Mouse (Mus musculus) layer of hippocampus, adult 11-12 months (tissue): ENCODE measurements around the gene P2ry4.
A peak's percentile ranks its signal among the peaks of the same experiment; 100 is the strongest.

ENCODE experiments used
- DNase-seq: peaks from one replicate; pipeline ENCODE4 v3.0.0; 2022; ENCODE audit warnings: low spot score

The P2ry4 gene

DNA sequence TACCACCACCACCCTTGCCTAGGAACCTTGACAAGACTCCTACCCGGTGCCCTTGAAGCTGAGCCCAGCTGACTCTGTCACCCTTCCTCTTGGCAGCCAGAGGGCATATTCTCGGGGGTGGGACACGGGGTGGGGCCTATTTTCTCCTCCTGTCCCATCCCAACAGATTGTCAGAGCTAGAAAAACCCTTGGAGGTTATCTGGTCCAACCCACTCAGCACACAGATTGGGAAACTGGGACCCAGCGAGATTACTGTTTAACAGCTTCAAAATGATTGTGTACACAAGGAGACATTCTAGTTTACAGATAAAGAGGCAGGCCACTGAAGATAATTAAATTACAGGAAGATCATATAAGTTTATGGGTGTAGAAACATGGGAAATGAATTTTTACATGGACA, at the start of gene P2ry4:
Gene P2ry4 (minus strand): TSS at position 79 of the 400 bp plus-strand sequence.
- no peak for DNase-seq

DNA sequence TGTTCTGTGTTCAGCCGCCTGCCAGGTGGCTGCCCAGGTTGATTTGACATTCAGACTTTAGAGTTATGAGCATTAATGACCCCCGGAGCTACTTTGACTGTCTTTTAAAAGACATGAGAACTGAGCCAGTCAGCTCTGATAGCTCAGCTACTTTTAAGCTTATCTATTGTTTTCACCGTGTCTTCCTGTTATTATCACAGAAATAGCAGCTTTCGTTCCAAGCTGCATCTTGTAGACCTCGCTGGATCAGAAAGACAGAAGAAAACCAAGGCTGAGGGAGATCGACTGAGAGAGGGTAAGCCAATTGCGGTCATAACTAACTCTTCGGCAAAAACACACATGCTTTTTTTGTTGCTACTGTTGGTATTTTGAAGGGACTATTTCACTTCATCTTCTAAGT, 43.8 kb upstream of the P2ry4 start:
- no peak for DNase-seq

DNA sequence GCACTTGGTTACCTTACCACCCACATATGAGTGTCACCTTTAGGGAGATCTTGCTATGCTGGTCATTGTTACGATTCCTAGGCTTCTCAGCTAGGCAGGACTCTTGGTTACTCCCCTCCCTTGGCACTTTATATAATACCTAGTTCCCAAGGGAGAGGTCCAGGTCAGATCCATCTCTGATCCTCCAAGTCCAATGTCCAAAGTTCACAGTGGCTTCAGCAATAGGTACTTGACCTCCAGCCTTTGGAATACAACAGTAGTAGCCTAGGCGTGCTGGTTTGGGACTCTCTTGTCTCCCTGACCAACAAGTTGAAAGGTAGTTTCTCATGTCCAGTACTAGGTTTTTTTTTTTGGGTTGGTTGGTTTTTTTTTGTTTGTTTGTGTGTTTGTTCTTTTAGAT, 34.4 kb upstream of the P2ry4 start:
- DNase-seq, result no peak

DNA sequence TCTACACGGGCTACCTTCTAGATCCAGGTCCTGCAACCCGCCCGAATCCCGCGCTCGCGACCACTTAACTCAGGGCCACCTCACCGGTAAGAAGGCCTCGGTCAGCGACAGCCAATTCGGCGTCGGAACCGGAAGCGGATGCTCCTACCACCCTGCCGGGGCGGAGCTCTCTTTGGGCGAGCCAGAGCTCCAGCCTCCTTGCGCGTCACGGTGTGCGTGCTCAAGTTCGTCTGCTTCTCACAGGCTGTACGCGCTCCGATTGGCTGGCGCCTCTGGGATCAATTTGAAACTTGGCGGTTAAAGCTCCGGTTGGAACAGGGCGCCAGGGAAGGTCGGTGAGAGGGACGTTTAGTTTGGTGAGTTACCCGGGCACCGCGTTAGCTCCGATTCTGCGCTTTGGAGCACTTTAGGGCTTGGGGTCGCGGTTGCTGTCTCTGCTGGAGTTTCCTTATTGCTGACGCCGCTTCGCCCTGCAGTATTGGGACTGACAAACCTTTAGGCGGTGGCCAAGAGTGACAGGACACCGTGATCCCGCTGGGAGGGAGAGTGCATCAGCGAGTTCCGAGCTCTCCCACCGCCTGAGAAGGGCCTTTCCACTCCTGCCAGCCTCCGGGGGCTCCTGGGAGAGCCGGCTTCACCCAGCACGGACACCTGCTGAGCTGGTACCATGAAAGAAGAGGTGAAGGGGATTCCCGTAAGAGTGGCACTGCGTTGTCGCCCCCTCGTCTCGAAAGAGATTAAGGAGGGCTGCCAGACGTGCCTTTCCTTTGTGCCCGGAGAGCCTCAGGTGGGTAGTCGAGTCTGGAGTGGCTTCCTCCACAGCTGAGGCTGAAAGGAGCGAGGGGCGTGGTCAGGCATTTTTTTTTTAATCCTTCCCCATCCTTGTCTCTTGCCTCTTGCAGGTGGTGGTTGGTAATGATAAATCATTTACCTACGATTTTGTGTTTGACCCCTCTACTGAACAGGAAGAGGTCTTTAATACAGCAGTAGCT, 31.4 kb upstream of the P2ry4 start, which contains the start of gene Pdzd11:
Gene Pdzd11 (minus strand): TSS at position 767 of the 992 bp plus-strand sequence.
- peak; percentile 87 for DNase-seq

DNA sequence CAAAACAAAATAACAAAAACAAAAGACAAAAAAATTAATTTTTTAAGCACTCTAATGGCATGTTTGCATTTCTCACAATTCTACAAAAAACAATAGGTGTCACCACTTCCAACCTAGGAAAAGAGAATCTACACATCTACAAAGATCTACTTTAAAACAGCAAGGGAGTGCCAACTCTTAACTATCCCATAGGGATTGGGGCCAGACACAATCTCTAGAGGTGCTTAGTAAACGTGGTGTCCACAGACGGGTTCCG, 30.8 kb upstream of the P2ry4 start, which contains the start of gene Kif4:
Gene Kif4 (plus strand): TSS at position 192 of the 256 bp plus-strand sequence.
- DNase-seq, result no peak

DNA sequence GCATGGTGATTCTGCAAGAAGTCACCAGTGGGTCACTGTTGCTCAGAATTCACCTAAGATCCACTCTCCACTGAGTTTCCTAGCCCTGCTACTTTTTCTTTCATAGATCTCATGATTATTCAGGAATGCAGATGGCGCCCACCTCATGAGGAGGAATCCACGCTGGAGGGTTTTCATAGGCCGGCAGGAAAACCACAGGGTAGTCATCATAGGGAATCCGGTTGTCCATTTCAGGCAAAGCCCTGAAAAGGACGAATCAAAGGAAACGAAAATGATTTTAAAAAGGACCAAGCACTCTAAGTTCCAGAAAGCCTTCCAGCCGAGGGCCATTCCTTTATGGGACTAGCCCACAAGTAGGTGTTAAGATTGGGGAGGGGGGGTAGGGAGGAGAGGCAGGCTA, 30.5 kb upstream of the P2ry4 start:
- DNase-seq, result no peak

DNA sequence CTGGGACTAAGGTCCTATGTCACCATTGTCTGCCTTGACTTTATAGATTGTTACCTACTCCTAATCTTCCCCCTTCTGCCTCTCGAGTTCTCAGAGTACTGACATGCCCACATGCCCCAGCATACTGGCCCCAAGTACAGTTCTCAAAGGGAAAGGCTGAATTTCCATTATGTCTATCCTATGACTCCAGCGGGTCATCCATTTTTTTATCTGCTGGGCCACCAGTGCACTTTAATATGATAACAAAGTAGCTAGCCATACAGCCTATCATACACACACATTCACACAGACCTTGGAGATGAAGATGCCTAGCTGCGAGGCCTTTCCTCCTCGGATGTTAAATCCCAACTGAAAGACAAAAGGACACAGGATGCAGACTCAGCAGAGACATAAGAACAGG, 29.6 kb upstream of the P2ry4 start:
- DNase-seq, result no peak

DNA sequence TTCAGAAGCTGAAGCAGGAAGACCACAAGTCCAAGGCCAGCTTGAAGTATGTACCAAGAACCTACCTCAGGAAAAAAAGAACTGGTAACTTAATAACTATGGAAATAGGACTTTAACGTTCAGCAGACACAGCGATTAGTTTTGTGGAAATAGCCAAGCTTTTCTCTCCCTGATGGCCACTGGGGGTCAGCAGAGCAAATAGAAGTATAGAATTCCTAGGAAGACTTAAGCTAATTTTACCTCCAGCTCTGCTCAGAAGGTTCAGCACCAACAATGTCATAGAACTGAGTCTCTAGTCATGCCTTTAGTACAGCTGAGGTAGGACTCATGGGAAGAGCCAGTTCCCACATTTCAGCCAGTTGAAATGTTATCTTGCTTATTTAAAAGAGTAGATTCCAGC, 26.7 kb upstream of the P2ry4 start:
- no peak for DNase-seq

DNA sequence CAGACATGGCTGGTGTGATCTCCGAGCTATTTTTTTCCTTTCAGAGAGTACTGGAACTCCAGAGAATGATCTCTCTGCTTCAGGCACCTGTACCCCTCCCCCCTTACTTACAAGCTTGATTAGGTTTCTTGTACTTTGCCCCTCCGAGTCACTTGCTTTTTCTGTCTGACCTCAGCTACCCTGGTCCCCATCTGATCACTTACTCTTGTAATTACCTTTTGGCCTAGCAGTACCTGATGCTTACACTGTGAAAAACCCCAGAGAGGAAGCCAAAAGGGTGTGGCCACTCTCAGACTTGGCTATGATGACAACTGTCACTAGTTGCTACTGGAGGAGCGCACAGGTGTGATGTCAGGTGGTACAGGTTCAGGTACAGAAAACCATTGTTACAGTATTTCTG, 23.8 kb upstream of the P2ry4 start:
- DNase-seq, result no peak

DNA sequence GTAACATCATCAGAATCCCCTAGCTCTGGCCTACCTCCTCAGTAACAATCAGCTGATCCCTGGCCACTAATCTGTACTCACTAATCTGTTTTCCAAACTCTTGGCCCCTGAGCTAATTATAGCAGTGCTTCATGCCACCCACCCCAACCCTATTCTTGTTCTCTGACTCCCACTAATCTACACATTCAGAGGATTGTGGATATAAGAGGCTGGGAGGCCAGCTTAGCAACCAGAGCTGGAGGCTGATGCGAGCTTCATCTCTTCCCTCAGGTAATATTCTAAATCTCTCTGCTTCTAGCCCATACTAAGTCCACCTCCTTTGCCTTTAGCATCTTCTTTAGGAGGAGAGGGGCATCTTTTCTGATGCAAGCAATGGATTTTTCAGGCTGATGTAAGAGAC, 10.6 kb upstream of the P2ry4 start, which contains the start of gene Arr3:
Gene Arr3 (plus strand): TSS at position 184 of the 400 bp plus-strand sequence.
- no peak for DNase-seq

DNA sequence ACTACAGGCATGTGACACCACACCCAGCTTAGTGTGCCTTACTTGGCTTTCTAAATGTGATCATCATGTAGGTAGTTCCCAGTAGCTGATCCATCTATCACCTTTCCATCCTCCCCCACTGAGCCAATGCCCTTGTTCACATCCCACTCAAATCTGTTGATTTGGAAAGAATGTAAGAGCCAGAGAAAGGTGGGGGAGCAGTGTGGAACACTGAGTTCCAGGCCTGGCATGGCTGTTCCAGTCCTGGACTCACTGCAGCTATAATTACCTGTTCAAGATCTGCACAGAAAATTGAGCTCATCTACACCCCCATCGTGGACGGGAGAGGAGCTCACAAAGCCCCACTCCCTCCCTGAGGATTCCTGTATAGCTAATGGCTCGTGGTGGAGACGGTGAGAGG, 5.1 kb upstream of the P2ry4 start:
- peak; percentile 5 for DNase-seq

DNA sequence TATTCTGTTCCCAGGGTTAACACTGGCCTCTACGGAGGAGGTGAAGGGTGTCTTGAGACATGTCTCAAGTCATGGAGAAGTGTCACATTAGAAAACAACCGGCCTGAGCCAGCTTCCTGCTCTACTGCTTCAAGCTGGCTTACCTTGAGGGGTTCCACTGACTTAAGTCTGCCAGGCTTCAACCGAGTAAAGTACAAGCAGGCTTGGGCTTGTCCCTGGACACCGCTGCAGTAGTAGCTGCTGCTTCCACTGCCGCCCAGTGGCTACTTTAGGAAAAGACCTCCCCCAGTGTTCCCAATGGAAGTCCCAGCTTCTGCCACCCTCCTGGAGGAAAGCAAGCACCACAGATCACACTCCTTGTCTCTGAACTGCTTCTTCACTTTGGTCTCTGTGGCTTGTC, 2.8 kb upstream of the P2ry4 start:
- DNase-seq, result peak; percentile 39

DNA sequence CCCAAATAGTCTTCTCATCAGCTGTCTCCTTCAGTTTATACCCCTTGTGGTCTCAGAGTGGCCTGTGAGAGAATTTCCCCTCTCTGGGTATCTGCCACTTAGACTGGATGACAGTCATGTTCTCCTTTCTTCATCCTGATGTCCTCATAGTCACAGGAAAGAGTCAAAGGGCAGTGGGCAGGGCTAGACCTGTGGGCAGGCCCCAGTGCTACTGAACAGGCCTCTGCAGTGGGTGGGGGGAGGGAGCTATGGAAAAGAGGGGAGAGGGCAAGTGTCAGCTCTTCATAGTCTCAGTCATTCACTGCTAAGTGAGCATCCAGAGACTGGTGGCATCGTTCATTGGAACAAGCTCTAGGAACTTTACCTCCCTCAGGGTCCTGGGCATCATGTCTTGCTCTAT, 22.7 kb downstream of the P2ry4 start, which contains the start of gene Awat1:
Gene Awat1 (plus strand): TSS at position 301 of the 400 bp plus-strand sequence.
- DNase-seq, result no peak

DNA sequence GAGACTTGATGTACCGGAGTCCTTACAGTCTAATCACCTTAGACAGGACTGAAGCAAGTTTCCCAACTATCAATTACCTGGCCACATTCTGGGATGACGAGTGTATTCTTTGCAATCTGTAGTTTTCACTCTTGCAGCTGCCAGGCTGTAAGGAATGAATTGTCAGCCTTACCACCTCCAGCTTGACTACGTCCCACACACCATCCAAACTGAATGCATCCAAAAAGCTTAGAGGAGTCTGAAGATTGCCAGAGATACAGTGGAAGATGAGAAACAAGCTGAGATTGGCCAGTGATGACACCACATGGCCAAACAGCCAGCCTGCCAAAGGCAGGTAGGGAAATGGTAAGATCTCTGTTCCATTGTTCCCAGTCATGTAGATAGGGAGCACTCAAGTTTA, 29.0 kb downstream of the P2ry4 start:
- no peak for DNase-seq

DNA sequence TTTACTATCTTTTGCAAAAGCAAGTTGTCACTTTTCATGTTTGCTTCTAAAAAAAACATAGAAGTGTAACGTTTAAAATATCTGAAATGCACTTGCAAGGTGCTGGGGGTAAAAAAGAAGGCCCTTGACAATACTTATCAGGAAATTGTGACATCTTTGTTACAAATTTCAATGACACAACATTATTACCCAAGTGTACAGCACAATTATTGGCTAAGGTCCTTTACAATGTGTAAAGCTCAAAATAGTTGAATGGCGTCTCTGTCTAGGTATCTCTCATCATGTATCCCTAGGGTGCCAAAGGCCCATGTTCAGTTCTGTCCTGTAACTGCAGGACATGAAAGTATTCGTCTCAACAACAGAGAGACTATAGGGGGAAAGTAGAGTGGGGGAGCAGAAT, 38.6 kb downstream of the P2ry4 start:
- no peak for DNase-seq
